Mouse (Mus musculus) thymus, adult 2 months (tissue): ENCODE results near the gene Spry1. TPM values are rescaled to one million over a fixed set of nuclear protein-coding genes. Genes with fewer than 3 reads are reported as not detected.
"Not testable (repeated sequence)": the region's sequence is repeated elsewhere in the genome, so short reads cannot be mapped to it uniquely, and the experiment has no call there.

ENCODE experiments used
- DNase-seq: peaks from one replicate; pipeline ENCODE4 v3.0.0; 2021
- H3K27ac ChIP-seq: fragments of 200-500 bp; 2 replicates; pipeline ENCODE4 v1.5.1; 2012; ENCODE audit warnings: low read length, control low read depth; ENCODE audit not compliant: control insufficient read depth, insufficient read depth
- H3K27me3 ChIP-seq: fragments of 200-500 bp; 2 replicates; pipeline ENCODE4 v1.6.1; 2012; ENCODE audit warnings: mild to moderate bottlenecking, low read length, moderate library complexity, mixed read lengths; ENCODE audit not compliant: control insufficient read depth, insufficient read depth
- H3K36me3 ChIP-seq: fragments of 200-500 bp; 2 replicates; pipeline ENCODE4 v1.6.1; 2012; ENCODE audit warnings: mild to moderate bottlenecking, low read length, moderate library complexity; ENCODE audit not compliant: control insufficient read depth, insufficient read depth
- H3K4me1 ChIP-seq: fragments of 200-500 bp; replicated peaks from 2 replicates; pipeline ENCODE4 v1.6.1; 2012; ENCODE audit warnings: low read length; ENCODE audit not compliant: control insufficient read depth, insufficient read depth
- H3K4me3 ChIP-seq: fragments of 200-500 bp; 2 replicates; pipeline ENCODE4 v1.5.1; 2012; ENCODE audit warnings: mild to moderate bottlenecking, low read length, control low read depth, moderate library complexity; ENCODE audit not compliant: control insufficient read depth, insufficient read depth
- CTCF ChIP-seq: fragments of 200-500 bp; IDR thresholded peaks from 2 replicates; pipeline ENCODE4 v1.5.1; 2012; ENCODE audit warnings: mild to moderate bottlenecking, control low read depth, low read length, moderate library complexity, borderline replicate concordance; ENCODE audit not compliant: control insufficient read depth, poor library complexity, insufficient read depth; ENCODE audit errors: extremely low read depth
- POLR2A ChIP-seq: fragments of 200-500 bp; IDR thresholded peaks from 2 replicates; pipeline ENCODE4 v1.6.1; 2012; ENCODE audit warnings: mild to moderate bottlenecking, low read length, control low read depth, moderate library complexity; ENCODE audit not compliant: control insufficient read depth, poor library complexity, insufficient read depth; ENCODE audit errors: extremely low read depth
- WGBS: fragments of 180-500 bp; shearing (Covaris S2); methylation state at CpG from one replicate; pipeline ENCODE4 v1.1.7; 2018; 5-methylcytosine and 5-hydroxymethylcytosine counted together
- polyA plus RNA-seq: library from polyadenylated mRNA; depleted of rRNA; stranded (reverse); fragments of >200 nt; gene quantifications from 2 replicates; pipeline ENCODE4 v1.2.3, GENCODE M21; 2012; rRNA removed

The Spry1 gene
- 10.0 and 12.7 TPM in 2 replicates for polyA plus RNA-seq

- no peak within 1 kb of the TSS for H3K27ac ChIP-seq
- under 1% methylated on average over 38 of the region's 38 CpGs for WGBS
- H3K36me3 ChIP-seq = no peaks in the 10 kb centered on the region
- no peaks in the 10 kb centered on the region for H3K27me3 ChIP-seq
- H3K4me1 ChIP-seq = no peaks in the 10 kb centered on the region
- TF ChIP-seq POLR2A (0 out of 2 replicates have a peak, but pooled peaks have one; percentile 29), CTCF (no peak)
- peak; percentile 98 for DNase-seq
- H3K4me3 ChIP-seq = peak within 1 kb of the TSS; percentile 68
Measured at GRCm38 (mm10) chr3:37639690-37640089, at the start of gene Spry1. TSS of gene Spry1 (plus strand) at chr3:37639947.

DNA sequence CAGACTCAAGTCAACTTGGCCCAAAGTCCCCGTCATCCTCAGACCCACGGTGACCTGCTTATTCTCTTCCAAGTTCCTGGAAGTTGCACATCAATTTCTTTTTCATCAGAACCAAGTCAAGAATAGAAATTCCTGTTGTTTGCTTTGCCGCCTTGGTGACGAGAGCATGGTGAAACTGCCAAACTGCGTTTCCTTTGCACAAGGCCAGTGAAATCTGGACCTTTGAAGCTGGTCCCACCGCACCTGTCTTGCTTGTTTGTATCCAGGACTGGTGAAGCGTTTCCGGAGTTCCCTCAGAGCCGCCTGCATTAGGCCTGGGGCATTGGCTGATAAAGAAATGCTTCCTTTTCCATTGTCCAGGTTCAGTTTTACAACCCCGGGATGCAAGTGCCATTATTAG lies 44.0 kb upstream of the Spry1 start:
- TF ChIP-seq CTCF = no peak
- H3K27ac ChIP-seq = no peak overlapping the region
- DNase-seq = no peak
- 92% methylated on average over 10 of the region's 10 CpGs for WGBS
- H3K4me3 ChIP-seq = no peak overlapping the region
- no peaks in the 10 kb centered on the region for H3K4me1 ChIP-seq
- no peaks in the 10 kb centered on the region for H3K36me3 ChIP-seq
- no peaks in the 10 kb centered on the region for H3K27me3 ChIP-seq

DNA sequence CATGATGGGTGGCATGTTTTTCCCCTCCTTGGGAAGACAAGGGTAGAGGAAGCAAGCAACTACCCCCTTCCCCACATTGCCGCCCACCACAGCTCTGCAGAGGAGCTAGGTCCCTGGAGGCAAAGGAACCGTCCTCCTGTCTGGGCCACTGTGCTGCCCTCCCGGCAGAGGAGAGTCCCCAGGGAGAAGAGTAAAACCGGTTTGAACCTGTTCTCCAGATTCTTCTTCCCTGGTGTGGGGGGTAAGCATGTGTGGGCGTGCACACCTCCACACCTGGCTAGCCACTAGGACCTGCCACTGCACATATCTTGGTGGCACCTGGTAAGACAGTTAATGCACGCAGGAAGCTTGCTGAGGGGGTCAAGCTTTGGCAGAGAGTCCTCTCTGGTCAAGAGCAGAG lies 43.2 kb upstream of the Spry1 start:
- Histone ChIP-seq H3K27me3 (no peaks in the 10 kb centered on the region), H3K27ac (no peak overlapping the region), H3K4me1 (no peaks in the 10 kb centered on the region), H3K4me3 (no peak overlapping the region), H3K36me3 (no peaks in the 10 kb centered on the region)
- 86% methylated on average over 6 of the region's 6 CpGs for WGBS
- no peak for TF ChIP-seq CTCF
- no peak for DNase-seq

GRCm38 (mm10) chr3:37597200-37597599 lies 42.5 kb upstream of the Spry1 start:
- H3K4me1 ChIP-seq = no peaks in the 10 kb centered on the region
- no peaks in the 10 kb centered on the region for H3K36me3 ChIP-seq
- TF ChIP-seq POLR2A (no peak), CTCF (no peak)
- no peak overlapping the region for H3K4me3 ChIP-seq
- 94% methylated on average over 5 of the region's 5 CpGs for WGBS
- H3K27me3 ChIP-seq = no peaks in the 10 kb centered on the region
- no peak for DNase-seq
- no peak overlapping the region for H3K27ac ChIP-seq

- H3K36me3 ChIP-seq, H3K4me1 ChIP-seq, H3K27ac ChIP-seq, H3K27me3 ChIP-seq, DNase-seq, H3K4me3 ChIP-seq: not testable (repeated sequence)
- WGBS = 94% methylated on average over 14 of the region's 14 CpGs
Measured at GRCm38 (mm10) chr3:37599641-37600040, 40.1 kb upstream of the Spry1 start.

DNA sequence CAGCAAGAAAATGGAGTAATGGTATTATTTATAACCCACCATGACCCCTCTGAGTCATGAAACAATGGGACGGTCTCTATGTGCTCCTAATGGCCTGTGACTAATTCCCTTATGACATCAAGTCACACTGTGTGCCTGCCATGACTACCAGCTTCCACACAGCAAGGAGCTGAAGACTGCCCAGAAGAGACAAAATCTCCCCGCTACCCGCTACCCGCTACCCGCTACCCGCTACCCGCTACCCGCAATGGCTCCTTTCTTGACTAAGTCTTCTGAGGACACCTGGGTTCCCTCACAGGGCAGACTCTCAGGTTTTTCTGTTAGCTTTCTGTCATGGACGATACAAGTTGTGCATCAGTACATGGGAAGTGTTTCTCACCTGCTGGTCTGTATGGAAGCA lies 37.4 kb upstream of the Spry1 start:
- no peak overlapping the region for H3K4me3 ChIP-seq
- 98% methylated on average over 9 of the region's 9 CpGs for WGBS

DNA sequence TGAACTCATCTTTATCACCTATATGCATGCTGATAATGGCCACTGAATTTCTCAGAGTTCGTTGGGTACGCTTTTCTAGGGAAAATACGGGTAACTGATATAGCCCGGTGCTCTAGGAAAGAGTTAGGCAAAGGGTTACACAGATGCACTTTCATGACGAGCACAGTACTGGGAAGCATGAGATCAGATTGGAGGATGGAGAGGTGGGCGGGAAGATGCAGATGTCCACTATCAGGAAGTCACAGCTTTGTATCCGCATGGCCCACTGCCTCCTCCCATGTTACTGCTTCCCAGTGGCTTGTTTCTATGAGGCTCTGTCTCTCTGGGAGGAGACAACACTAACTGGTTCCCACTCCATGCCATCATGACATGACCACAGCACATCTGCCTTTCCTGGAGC lies 36.9 kb upstream of the Spry1 start:
- Histone ChIP-seq H3K4me3 (no peak overlapping the region), H3K36me3 (no peaks in the 10 kb centered on the region), H3K27me3 (no peaks in the 10 kb centered on the region), H3K4me1 (peaks cover 15% of the 10 kb centered on the region), H3K27ac (no peak overlapping the region)
- WGBS = 91% methylated on average over 7 of the region's 7 CpGs
- no peak for DNase-seq
- TF ChIP-seq CTCF (no peak), POLR2A (no peak)

More for the DNA sequence above, 37.4 kb upstream of the Spry1 start:
- Histone ChIP-seq H3K4me1 (peaks cover 15% of the 10 kb centered on the region), H3K27ac (no peak overlapping the region), H3K27me3 (no peaks in the 10 kb centered on the region), H3K36me3 (no peaks in the 10 kb centered on the region)
- no peak for DNase-seq
- no peak for TF ChIP-seq CTCF
- no peak for TF ChIP-seq POLR2A
